Mouse (Mus musculus) thymus, postnatal 10 days (tissue): Measurements from ENCODE around the gene Aqp3.
"Not testable (repeated sequence)": the region's sequence is repeated elsewhere in the genome, so short reads cannot be mapped to it uniquely, and the experiment has no call there.

ENCODE experiments used
- DNase-seq, 2 experiments: peaks; one replicate each; pipeline ENCODE4 v3.0.0; 2021; ENCODE audit warnings: low spot score in 2 of 2

The Aqp3 gene

DNA sequence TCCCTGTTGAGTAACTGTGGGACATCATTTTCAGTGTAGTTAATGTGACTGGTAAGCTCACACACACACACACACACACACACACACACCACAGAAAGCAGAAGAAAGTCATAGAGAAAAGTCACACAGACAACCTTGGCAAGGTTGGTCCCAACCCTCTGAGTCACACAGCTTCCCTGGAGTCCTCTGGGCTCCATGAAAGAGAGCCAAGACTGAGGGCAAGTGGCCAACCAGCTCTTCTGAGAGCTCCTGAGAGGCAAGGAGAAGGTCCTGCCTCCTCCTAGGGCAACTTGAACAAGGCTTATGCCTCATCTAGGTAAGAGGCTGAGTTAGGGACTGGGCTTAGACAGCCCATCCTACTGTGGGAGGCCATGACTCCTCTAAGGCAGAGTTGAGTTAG is 4.9 kb upstream of the Aqp3 start:
- DNase-seq = no peak

- DNase-seq = no peak
These were observed 3.0 kb upstream of the Aqp3 start for GRCm38 (mm10) chr4:41100986-41101385.

DNA sequence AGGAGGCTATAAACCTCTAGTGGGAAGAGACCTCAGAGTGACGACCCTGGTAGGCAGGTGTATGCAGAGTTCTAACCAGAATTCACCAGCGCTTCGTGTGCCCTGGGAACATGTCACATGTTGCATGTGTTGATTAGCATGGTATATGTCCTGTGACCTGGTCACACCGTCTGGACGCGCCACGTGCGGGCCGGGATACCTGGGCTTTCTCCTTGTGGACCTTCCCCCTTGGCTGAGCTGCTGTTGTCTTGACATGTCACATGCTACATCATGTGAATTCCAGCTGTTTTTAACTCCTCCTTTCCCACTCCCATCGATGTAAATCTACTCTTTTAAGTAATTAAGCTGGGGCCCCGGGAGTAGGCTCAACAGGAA is 581 bp upstream of the Aqp3 start:
- no peak for DNase-seq

- no peak for DNase-seq
These were observed 602 bp downstream of the Aqp3 start for GRCm38 (mm10) chr4:41097381-41097780.

GRCm38 (mm10) chr4:41096794-41097193 is 1.2 kb downstream of the Aqp3 start:
- no peak for DNase-seq

DNA sequence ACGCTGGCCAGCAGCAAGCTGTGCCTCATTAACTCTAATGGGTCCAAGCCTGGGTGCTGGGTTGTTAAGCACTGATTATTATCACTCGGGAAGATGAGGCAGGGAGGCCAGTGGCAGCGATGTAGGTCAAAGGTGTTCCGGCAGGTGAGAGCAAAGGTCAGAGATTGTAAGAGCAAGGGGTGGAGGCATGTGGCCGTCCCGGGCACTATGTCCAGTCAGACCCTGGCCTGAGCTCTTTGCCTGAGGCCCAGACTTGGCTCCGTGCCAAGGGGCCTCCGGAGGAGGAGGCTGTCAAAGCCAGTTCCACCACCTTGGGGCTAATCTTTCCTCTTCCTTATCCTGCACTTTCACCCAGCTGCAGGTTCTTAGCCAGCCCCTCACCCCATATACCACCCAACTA is 1.8 kb downstream of the Aqp3 start:
- no peak for DNase-seq

GRCm38 (mm10) chr4:41094361-41094760 is 3.6 kb downstream of the Aqp3 start:
- DNase-seq = no peak

GRCm38 (mm10) chr4:41092958-41093357 is 5.0 kb downstream of the Aqp3 start:
- DNase-seq = no peak

GRCm38 (mm10) chr4:41091391-41091790 is 6.6 kb downstream of the Aqp3 start:
- DNase-seq = no peak

DNA sequence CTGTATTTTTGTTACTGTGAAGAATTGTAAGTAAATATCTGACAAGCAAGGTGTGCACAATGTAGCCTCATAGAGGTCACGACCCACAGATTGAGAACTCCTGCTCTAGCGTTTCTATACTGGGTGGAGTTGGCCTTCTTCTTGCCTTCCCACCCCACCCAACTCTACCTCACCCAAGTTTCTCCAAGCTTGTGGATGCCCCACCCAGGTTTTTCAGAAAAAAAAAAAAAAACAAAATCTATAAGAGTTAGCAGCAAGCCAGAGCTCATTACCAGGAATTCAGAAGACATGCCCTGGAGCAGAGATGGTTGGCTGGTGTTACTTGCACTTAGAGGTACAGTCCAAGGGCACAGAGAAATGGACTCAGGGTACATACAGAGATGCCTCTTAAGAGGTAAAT is 8.3 kb downstream of the Aqp3 start:
- DNase-seq = no peak

DNA sequence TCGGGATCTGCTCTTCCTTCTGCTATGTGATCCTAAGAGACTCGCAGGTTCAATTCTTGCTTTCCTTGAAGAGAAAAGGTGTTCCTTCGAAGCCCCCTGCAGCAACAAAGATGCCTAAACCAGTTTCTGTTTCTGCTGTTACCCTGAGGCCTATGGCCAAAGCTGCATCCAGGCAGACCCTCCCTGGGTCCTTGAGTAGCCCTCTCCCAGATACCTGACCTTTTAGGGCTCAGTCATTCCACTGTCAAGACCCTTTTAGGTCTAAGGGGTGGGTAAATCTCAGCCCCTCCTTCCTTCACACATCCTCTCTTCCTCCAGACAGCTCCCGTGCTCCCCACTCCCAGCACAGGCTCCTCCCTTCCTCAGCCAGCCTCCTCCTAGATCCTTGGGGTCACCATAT is 8.8 kb downstream of the Aqp3 start:
- DNase-seq = no peak

DNA sequence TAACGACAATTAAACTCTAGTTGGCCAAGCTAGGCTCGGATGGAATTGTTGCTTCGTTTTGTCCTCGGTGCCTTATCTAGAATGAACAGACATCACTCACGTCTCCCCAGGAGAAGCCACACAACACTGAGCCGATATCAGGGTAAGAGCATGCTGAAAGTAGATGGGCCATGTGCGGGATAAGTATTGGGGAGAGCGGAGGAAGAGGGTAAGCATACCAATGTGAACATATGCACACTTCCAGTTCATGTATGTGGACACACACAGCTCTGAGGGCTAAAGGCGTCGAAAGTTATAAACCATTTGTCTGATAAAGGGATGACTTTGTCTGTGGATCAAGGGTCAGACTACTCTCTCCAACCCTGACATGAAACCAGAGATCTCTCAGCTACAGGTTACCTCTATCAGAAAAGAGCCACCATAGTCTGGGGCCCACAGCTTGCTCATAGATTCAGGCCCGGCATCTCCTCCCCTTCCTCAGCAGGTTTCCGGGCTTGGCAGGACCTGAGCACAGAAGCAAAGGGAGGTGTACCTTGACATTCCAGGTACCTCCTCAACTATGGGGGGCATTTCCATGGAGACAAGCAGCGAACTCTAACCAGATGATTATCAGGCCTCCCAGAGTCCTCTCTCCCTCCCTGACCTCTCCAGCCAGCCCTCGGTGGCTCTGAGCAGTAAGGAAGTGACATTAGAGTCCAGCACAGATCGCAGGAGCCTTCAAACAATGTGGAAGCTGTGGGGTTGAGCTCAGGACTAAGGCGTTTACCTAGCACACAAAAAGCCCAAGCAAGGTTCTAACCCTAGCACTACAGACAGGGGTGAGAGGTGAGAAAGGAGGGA is 10.3 kb downstream of the Aqp3 start:
- no peak for DNase-seq

- no peak for DNase-seq
These were observed 11.0 kb downstream of the Aqp3 start for GRCm38 (mm10) chr4:41086947-41087346.

- no peak for DNase-seq
These were observed 13.2 kb downstream of the Aqp3 start for GRCm38 (mm10) chr4:41084819-41085218.

DNA sequence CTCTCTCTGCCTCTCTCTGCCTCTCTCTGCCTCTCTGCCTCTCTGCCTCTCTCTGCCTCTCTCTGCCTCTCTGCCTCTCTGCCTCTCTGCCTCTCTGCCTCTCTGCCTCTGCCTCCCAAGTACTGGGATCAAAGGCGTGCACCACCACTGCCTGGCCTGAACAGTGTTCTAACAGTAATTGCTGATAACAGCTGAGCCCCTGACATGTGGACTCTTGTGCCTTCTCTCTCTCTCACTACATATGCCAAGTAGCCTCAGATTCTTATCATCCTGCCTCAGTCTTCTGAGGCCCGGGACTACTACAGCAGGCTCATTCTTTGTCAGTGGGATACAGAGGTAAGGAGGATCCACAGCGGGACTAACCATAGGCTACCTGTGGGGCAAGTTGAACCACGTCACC is 15.2 kb downstream of the Aqp3 start:
- not testable (repeated sequence) for DNase-seq

- DNase-seq = no peak
These were observed 16.2 kb downstream of the Aqp3 start for GRCm38 (mm10) chr4:41081733-41082132.

- DNase-seq = no peak
These were observed 19.3 kb downstream of the Aqp3 start for GRCm38 (mm10) chr4:41078726-41079125.

- DNase-seq = no peak
These were observed 23.5 kb downstream of the Aqp3 start for GRCm38 (mm10) chr4:41074461-41074860.

GRCm38 (mm10) chr4:41073008-41073817 is 24.8 kb downstream of the Aqp3 start:
- DNase-seq = no peak

DNA sequence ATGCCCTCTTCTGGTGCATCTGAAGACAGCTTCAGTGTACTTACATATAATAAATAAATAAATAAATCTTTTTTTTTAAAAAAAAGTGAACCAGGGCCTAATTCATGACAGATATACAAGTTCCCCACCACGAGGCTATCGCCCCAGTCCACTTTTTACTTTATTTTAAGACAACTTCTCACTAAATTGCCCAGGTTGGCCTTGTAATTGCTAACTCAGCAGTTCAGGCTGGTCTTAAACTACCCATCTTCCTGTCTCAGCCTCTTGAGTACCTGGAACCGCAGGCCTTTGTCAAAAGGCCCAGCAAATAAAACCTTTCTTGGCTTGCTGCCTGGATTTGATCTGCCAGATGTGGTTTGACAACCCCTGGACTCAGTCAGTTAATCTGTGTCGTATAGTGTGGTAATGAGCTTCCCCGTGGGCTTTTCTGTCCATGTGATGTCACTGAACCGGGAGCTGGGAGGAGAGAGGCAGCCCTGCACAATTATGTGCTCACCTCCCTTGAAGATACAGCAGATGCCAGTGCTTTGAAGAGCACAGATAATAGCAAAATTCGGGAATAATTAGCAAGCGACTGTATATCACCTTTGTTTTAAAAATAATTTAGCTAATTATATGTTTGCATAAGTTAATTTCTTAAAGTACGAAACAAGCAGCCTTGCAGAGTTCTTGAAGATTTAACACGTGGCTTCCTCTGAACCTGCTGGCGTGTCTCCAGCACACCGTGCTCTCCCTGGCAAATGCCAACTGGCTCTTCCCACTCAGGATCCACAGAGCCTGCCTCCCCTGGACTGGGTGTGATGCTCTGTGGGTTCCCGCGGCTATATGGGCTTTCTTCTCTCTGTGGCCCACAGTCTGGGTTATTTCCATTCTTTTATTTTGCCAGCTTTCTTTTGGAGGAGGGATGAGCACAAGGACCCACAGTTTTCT is 26.2 kb downstream of the Aqp3 start:
- no peak for DNase-seq

GRCm38 (mm10) chr4:41065196-41065595 is 32.8 kb downstream of the Aqp3 start:
- no peak for DNase-seq
